Mouse (Mus musculus) cerebellum, adult 2 months (tissue): Measurements from ENCODE around the gene Actl7a.

ENCODE experiments used
- CTCF ChIP-seq: fragments of 200-500 bp; IDR thresholded peaks from 2 replicates; pipeline ENCODE4 v1.5.1; 2011; ENCODE audit warnings: low read depth, mild to moderate bottlenecking, control low read depth, low read length, moderate library complexity, borderline replicate concordance; ENCODE audit not compliant: insufficient read depth
- POLR2A ChIP-seq: fragments of 200-500 bp; IDR thresholded peaks from 2 replicates; pipeline ENCODE4 v1.6.1; 2011; ENCODE audit warnings: low read length, control low read depth, borderline replicate concordance; ENCODE audit not compliant: insufficient read depth

DNA sequence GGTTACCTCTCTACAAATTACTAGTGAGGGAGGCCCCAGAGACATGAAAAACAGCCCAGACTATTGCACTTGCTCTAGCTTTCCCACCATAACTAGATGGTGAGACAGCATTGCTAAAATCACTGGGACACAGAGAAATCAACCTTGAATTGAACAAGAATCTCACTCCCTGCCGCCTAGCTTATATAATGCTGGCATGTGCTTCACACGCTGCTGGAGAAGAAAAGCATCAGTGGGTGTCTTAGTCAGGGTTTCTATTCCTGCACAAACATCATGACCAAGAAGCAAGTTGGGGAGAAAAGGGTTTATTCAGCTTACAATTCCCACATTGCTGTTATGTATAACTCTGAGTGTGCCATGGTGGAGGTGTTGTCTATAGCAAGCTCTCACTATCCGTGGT lies 30.1 kb upstream of the Actl7a start:
- TF ChIP-seq POLR2A: no peak
- no peak for TF ChIP-seq CTCF
